Mouse (Mus musculus): Measurements from ENCODE around the gene Gps1.

GRCm38 (mm10) chr11:120796614-120796946 is 12.5 kb downstream of the Gps1 start:
- TF ChIP-seq CTCF (IDR thresholded peaks at IDR 0.05; ENCODE audit: low read depth) (no peak), EP300 (IDR thresholded peaks at IDR 0.05; ENCODE audit: low read depth) (no peak)

Data from liver, embryonic 14.5 days (tissue).